In the genomic region with DNA sequence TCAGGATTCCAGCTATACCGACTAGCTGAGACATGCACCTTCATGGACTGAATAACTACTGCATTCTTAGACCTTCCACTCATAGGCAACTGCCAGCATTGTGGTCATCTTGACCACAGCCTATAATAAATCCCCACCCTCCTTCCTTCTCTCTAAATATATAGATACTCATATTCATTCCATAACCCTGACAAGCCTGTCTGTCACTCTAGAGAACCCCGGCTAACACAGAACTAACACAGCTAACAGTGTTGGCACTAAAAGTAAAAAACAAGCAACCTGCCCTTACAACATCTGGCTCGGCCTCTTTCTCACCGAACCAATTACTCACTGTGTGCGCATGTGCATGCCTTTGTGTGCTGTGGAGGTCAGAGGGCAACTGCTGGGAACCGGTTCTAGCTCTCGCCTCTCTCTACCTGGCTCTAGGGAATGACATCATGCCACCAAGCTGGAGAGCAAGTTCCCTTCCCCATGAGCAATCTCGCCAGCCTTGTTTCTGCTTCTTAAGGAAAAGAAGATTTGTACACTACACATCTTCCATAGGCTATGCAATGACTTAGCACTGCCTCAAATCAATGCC, we compare ENCODE assay signal across 14 mouse cellular contexts. TPM values are rescaled to one million over a fixed set of nuclear protein-coding genes. Genes with fewer than 3 reads are reported as not detected.
A peak's percentile ranks its signal among the peaks of the same experiment; 100 is the strongest.
DNase-seq lines count a peak whose midpoint lies in the region; ATAC-seq lines count a peak whose summit lies in the region.
"Had no signal": no experiment of that assay in that cellular context is flagged by ENCODE, and none has a peak within 500 bp of the region (broad histone marks: within the 10 kb centered on the region; RNA-seq: fewer than 3 reads in every experiment).

No protein-coding gene starts in this region.

- no peaks in the 10 kb centered on the region; the same call in 1 of the 2 replicates for H3K4me1 ChIP-seq in kidney, embryonic 14.5 days (ENCODE audit: control insufficient read depth, insufficient read depth, low read length)
- H3K4me1 ChIP-seq in liver, embryonic 15.5 days (replicated peaks): peaks cover 32% of the 10 kb centered on the region

- H3K27ac ChIP-seq in kidney, embryonic 14.5 days (ENCODE audit: low read depth, low read length): no peak overlapping the region
- peak overlapping the region; percentile 29; the same call in 1 of the 2 replicates for H3K27ac ChIP-seq in liver, embryonic 15.5 days (replicated peaks)
- H3K27ac ChIP-seq: forebrain, embryonic 13.5 days; heart, adult 2 months; limb, embryonic 13.5 days had no signal

- H3K9me3 ChIP-seq in kidney, embryonic 14.5 days (ENCODE audit: control insufficient read depth, low read length): no peaks in the 10 kb centered on the region
- no peaks in the 10 kb centered on the region for H3K9me3 ChIP-seq in liver, embryonic 15.5 days (replicated peaks)
- H3K9me3 ChIP-seq: forebrain, embryonic 13.5 days; limb, embryonic 13.5 days had no signal

- H3K4me3 ChIP-seq in kidney, embryonic 14.5 days (ENCODE audit: low read length): no peak overlapping the region
- no peak overlapping the region for H3K4me3 ChIP-seq in liver, embryonic 15.5 days (replicated peaks)
- H3K4me3 ChIP-seq: forebrain, embryonic 13.5 days; heart, adult 2 months; limb, embryonic 13.5 days had no signal

- DNase-seq in kidney, adult 11 months: peak; percentile 75
- DNase-seq in ZHBTc4 (ENCODE audit: low read depth, low spot score): peak; percentile 86
- DNase-seq in kidney, adult 9 months: peak; percentile 70
- no peak for DNase-seq in right cerebral cortex, postnatal 36 days (ENCODE audit: low spot score in 2 of 2)
- DNase-seq in layer of hippocampus, adult 18-20 months (ENCODE audit: low spot score in 2 of 2): no peak
- DNase-seq: cerebellum, adult 8-10 months; heart, adult 2 months had no signal

- H3K4me2 ChIP-seq in kidney, embryonic 14.5 days (replicated peaks; ENCODE audit: low read depth, low read length): no peak overlapping the region
- no peak overlapping the region for H3K4me2 ChIP-seq in liver, embryonic 15.5 days
- H3K4me2 ChIP-seq: forebrain, embryonic 13.5 days; limb, embryonic 13.5 days had no signal

- no peak for ATAC-seq in kidney, embryonic 14.5 days (ENCODE audit: low FRiP score, low TSS enrichment)
- ATAC-seq in liver, embryonic 15.5 days (ENCODE audit: insufficient read depth): peak; percentile 52; the same call in 1 of the 2 replicates
- no peak for ATAC-seq in cerebellum, adult (ENCODE audit: insufficient number of reproducible peaks, low FRiP score, low TSS enrichment)
- ATAC-seq: activated CD4-positive, CD25-positive, alpha-beta regulatory T cell, adult 4 months; forebrain, embryonic 13.5 days; midbrain, embryonic 16.5 days had no signal

- H3K9ac ChIP-seq in kidney, embryonic 14.5 days (ENCODE audit: low read depth, low read length): no peak overlapping the region
- no peak overlapping the region for H3K9ac ChIP-seq in liver, embryonic 15.5 days
- H3K9ac ChIP-seq: forebrain, embryonic 13.5 days; limb, embryonic 13.5 days had no signal

- H3K27me3 ChIP-seq in kidney, embryonic 14.5 days (ENCODE audit: control insufficient read depth, insufficient read depth, low read length): no peaks in the 10 kb centered on the region
- H3K27me3 ChIP-seq in liver, embryonic 15.5 days: no peaks in the 10 kb centered on the region
- H3K27me3 ChIP-seq: forebrain, embryonic 13.5 days; limb, embryonic 13.5 days had no signal

- 64% methylated on average over 8 of the region's 8 CpGs for WGBS in kidney, embryonic 14.5 days
- 66% methylated on average over 8 of the region's 8 CpGs for WGBS in liver, embryonic 15.5 days (ENCODE audit: insufficient replicate concordance)

- no peaks in the 10 kb centered on the region for H3K36me3 ChIP-seq in kidney, embryonic 14.5 days (ENCODE audit: control insufficient read depth, insufficient read depth, low read length)
- H3K36me3 ChIP-seq in liver, embryonic 15.5 days (replicated peaks): no peaks in the 10 kb centered on the region
- H3K36me3 ChIP-seq: limb, embryonic 13.5 days had no signal

RNA-seq across cellular contexts. Expression of a gene that starts 14.0 kb away (rescaled TPM):
- polyA plus RNA-seq in kidney, embryonic 14.5 days (2014; fragmentation: Nextera tagmentation; extraction: Ambion mirVana): 71.0 and 82.1 TPM in 2 replicates
- 20.9 and 23.2 TPM in 2 replicates for polyA plus RNA-seq in liver, embryonic 15.5 days (2015; fragmentation: Nextera tagmentation; extraction: Ambion mirVana)
- total RNA-seq in layer of hippocampus, adult 18-20 months (2021): 10 to 100 TPM; 29.9 to 30.2 TPM

RNA-seq across cellular contexts. Expression of a gene that starts 18.2 kb away (rescaled TPM):
- 2.6 and 5.2 TPM in 2 replicates for polyA plus RNA-seq in kidney, embryonic 14.5 days (2014; fragmentation: Nextera tagmentation; extraction: Ambion mirVana)
- polyA plus RNA-seq in liver, embryonic 15.5 days (2015; fragmentation: Nextera tagmentation; extraction: Ambion mirVana): 2.6 and 2.9 TPM in 2 replicates
- total RNA-seq in layer of hippocampus, adult 18-20 months (2021): 10 to 100 TPM; 61.5 to 65.7 TPM

RNA-seq across cellular contexts. Expression of a gene that starts 33.8 kb away (rescaled TPM):
- 0.18 and 0.26 TPM in 2 replicates for polyA plus RNA-seq in kidney, embryonic 14.5 days (2014; fragmentation: Nextera tagmentation; extraction: Ambion mirVana)
- polyA plus RNA-seq in liver, embryonic 15.5 days (2015; fragmentation: Nextera tagmentation; extraction: Ambion mirVana): not detected in 2 replicates
- not detected for total RNA-seq in layer of hippocampus, adult 18-20 months (2021)
- total RNA-seq: heart, adult 2 months had no signal
- polyA plus RNA-seq: activated CD4-positive, CD25-positive, alpha-beta regulatory T cell, adult 4 months; forebrain, embryonic 13.5 days; heart, adult 2 months; limb, embryonic 13.5 days; midbrain, embryonic 16.5 days had no signal

Comparison
In these comparisons a context has a peak if more than half of its experiments do, and no peak if none do; other contexts are left out.
1. DNase-seq: peak in kidney, adult 11 months (single experiment), ZHBTc4 (single experiment) and kidney, adult 9 months (single experiment); none in right cerebral cortex, postnatal 36 days (0 of 2) and layer of hippocampus, adult 18-20 months (0 of 2).